Mouse (Mus musculus): ENCODE measurements around the gene Gpr37l1. TPM values are rescaled to one million over a fixed set of nuclear protein-coding genes. Genes with fewer than 3 reads are reported as not detected.
"Not testable (repeated sequence)": the region's sequence is repeated elsewhere in the genome, so short reads cannot be mapped to it uniquely, and the experiment has no call there.

The Gpr37l1 gene
- polyA plus RNA-seq, 1 experiment from 2014 or later: not detected

- Histone ChIP-seq H3K9ac (ENCODE audit: low read length) (no peak overlapping the region), H3K4me2 (ENCODE audit: low read depth, low read length, severe bottlenecking) (no peak overlapping the region), H3K4me1 (replicated peaks; ENCODE audit: control insufficient read depth, insufficient read depth, low read length) (peaks cover 3% of the 10 kb centered on the region; the same call in 1 of the 2 replicates), H3K4me3 (ENCODE audit: low read depth, low read length) (no peak overlapping the region), H3K27me3 (ENCODE audit: control insufficient read depth, insufficient read depth, low read length) (no peaks in the 10 kb centered on the region; the same call in 1 of the 2 replicates), H3K27ac (ENCODE audit: low read depth, low read length) (no peak overlapping the region), H3K9me3 (ENCODE audit: control insufficient read depth, low read length) (no peaks in the 10 kb centered on the region), H3K36me3 (ENCODE audit: control insufficient read depth, insufficient read depth, low read length) (no peaks in the 10 kb centered on the region)
- DNase-seq (ENCODE audit: low spot score): no peak
- WGBS: 63% methylated on average over 6 of the region's 6 CpGs
- no peak for ATAC-seq (replicated peaks; ENCODE audit: low FRiP score)
These were observed 39.5 kb downstream of the Gpr37l1 start for GRCm38 (mm10) chr1:135128011-135128441.

- Histone ChIP-seq H3K27ac (ENCODE audit: low read depth, low read length) (no peak overlapping the region), H3K9me3 (ENCODE audit: control insufficient read depth, low read length) (no peaks in the 10 kb centered on the region), H3K4me2 (ENCODE audit: low read depth, low read length, severe bottlenecking) (no peak overlapping the region), H3K9ac (ENCODE audit: low read length) (no peak overlapping the region), H3K4me3 (ENCODE audit: low read depth, low read length) (no peak overlapping the region), H3K27me3 (ENCODE audit: control insufficient read depth, insufficient read depth, low read length) (no peaks in the 10 kb centered on the region; the same call in 1 of the 2 replicates), H3K36me3 (ENCODE audit: control insufficient read depth, insufficient read depth, low read length) (no peaks in the 10 kb centered on the region), H3K4me1 (replicated peaks; ENCODE audit: control insufficient read depth, insufficient read depth, low read length) (peaks cover 3% of the 10 kb centered on the region; the same call in 1 of the 2 replicates)
- DNase-seq (ENCODE audit: low spot score) (no peak), ATAC-seq (replicated peaks; ENCODE audit: low FRiP score) (no peak)
- 80% methylated on average over 4 of the region's 4 CpGs for WGBS
These were observed 40.9 kb downstream of the Gpr37l1 start for GRCm38 (mm10) chr1:135126443-135127027.

- no peaks in the 10 kb centered on the region for H3K9me3 ChIP-seq (ENCODE audit: control insufficient read depth, low read length)
These were observed 41.5 kb downstream of the Gpr37l1 start for GRCm38 (mm10) chr1:135125990-135126389.

GRCm38 (mm10) chr1:135124573-135125363, 42.7 kb downstream of the Gpr37l1 start:
- ATAC-seq (replicated peaks; ENCODE audit: low FRiP score): no peak
- 91% methylated on average over 8 of the region's 8 CpGs for WGBS
- no peak overlapping the region for H3K4me2 ChIP-seq (ENCODE audit: low read depth, low read length, severe bottlenecking)

More at GRCm38 (mm10) chr1:135125990-135126389, 41.5 kb downstream of the Gpr37l1 start:
- WGBS: 72% methylated on average over 8 of the region's 8 CpGs
- ATAC-seq (replicated peaks; ENCODE audit: low FRiP score): no peak
- Histone ChIP-seq H3K4me3 (ENCODE audit: low read depth, low read length) (no peak overlapping the region), H3K9ac (ENCODE audit: low read length) (no peak overlapping the region), H3K27ac (ENCODE audit: low read depth, low read length) (no peak overlapping the region), H3K36me3 (ENCODE audit: control insufficient read depth, insufficient read depth, low read length) (no peaks in the 10 kb centered on the region), H3K4me2 (ENCODE audit: low read depth, low read length, severe bottlenecking) (no peak overlapping the region), H3K27me3 (ENCODE audit: control insufficient read depth, insufficient read depth, low read length) (no peaks in the 10 kb centered on the region; the same call in 1 of the 2 replicates), H3K4me1 (replicated peaks; ENCODE audit: control insufficient read depth, insufficient read depth, low read length) (peaks cover 3% of the 10 kb centered on the region; the same call in 1 of the 2 replicates)
- no peak for DNase-seq (ENCODE audit: low spot score)

GRCm38 (mm10) chr1:135112661-135113060, 54.8 kb downstream of the Gpr37l1 start:
- 10% methylated on average over 8 of the region's 8 CpGs for WGBS
- H3K9ac ChIP-seq (ENCODE audit: low read length): no peak overlapping the region
- H3K36me3 ChIP-seq (ENCODE audit: control insufficient read depth, insufficient read depth, low read length): no peaks in the 10 kb centered on the region
- no peaks in the 10 kb centered on the region for H3K27me3 ChIP-seq (ENCODE audit: control insufficient read depth, insufficient read depth, low read length)
- no peak overlapping the region for H3K4me3 ChIP-seq (ENCODE audit: low read depth, low read length)
- no peak overlapping the region for H3K27ac ChIP-seq (ENCODE audit: low read depth, low read length)
- H3K9me3 ChIP-seq (ENCODE audit: control insufficient read depth, low read length): no peaks in the 10 kb centered on the region
- H3K4me2 ChIP-seq (ENCODE audit: low read depth, low read length, severe bottlenecking): no peak overlapping the region
- DNase-seq (ENCODE audit: low spot score) (peak; percentile 81), ATAC-seq (replicated peaks; ENCODE audit: low FRiP score) (0 out of 2 replicates have a peak, but pooled peaks have one; percentile 10)
- H3K4me1 ChIP-seq (replicated peaks; ENCODE audit: control insufficient read depth, insufficient read depth, low read length): no peaks in the 10 kb centered on the region

More at GRCm38 (mm10) chr1:135124573-135125363, 42.7 kb downstream of the Gpr37l1 start:
- Histone ChIP-seq H3K27me3 (ENCODE audit: control insufficient read depth, insufficient read depth, low read length) (no peaks in the 10 kb centered on the region; the same call in 1 of the 2 replicates), H3K36me3 (ENCODE audit: control insufficient read depth, insufficient read depth, low read length) (no peaks in the 10 kb centered on the region), H3K27ac (ENCODE audit: low read depth, low read length) (no peak overlapping the region), H3K4me1 (replicated peaks; ENCODE audit: control insufficient read depth, insufficient read depth, low read length) (peaks cover 3% of the 10 kb centered on the region; the same call in 1 of the 2 replicates), H3K9ac (ENCODE audit: low read length) (no peak overlapping the region), H3K4me3 (ENCODE audit: low read depth, low read length) (no peak overlapping the region), H3K9me3 (ENCODE audit: control insufficient read depth, low read length) (no peaks in the 10 kb centered on the region)
- DNase-seq (ENCODE audit: low spot score): no peak

GRCm38 (mm10) chr1:135111271-135111670, 56.2 kb downstream of the Gpr37l1 start:
- H3K9me3 ChIP-seq (ENCODE audit: control insufficient read depth, low read length); H3K9ac ChIP-seq (ENCODE audit: low read length); H3K27ac ChIP-seq (ENCODE audit: low read depth, low read length); H3K4me1 ChIP-seq (replicated peaks; ENCODE audit: control insufficient read depth, insufficient read depth, low read length); H3K4me3 ChIP-seq (ENCODE audit: low read depth, low read length); H3K27me3 ChIP-seq (ENCODE audit: control insufficient read depth, insufficient read depth, low read length); ATAC-seq (replicated peaks; ENCODE audit: low FRiP score); H3K36me3 ChIP-seq (ENCODE audit: control insufficient read depth, insufficient read depth, low read length); DNase-seq (ENCODE audit: low spot score); H3K4me2 ChIP-seq (ENCODE audit: low read depth, low read length, severe bottlenecking): not testable (repeated sequence)
- 61% methylated on average over 4 of the region's 5 CpGs for WGBS

Other genes with a start within 250 kb of the Gpr37l1 start
- gene Ppp1r12b, start 211.7 kb downstream of the Gpr37l1 start, polyA plus RNA-seq (2014; fragmentation: Nextera tagmentation; extraction: Ambion mirVana): 12.2 and 14.0 TPM in 2 replicates
- gene Ube2t, start 205.1 kb downstream of the Gpr37l1 start, polyA plus RNA-seq (2014; fragmentation: Nextera tagmentation; extraction: Ambion mirVana): 53.4 and 56.5 TPM in 2 replicates
- 0.17 and 0.32 TPM in 2 replicates for gene Lgr6, start 62.4 kb downstream of the Gpr37l1 start, polyA plus RNA-seq (2014; fragmentation: Nextera tagmentation; extraction: Ambion mirVana)
- gene Ptpn7, start 35.0 kb downstream of the Gpr37l1 start, polyA plus RNA-seq (2014; fragmentation: Nextera tagmentation; extraction: Ambion mirVana): 1.8 TPM in 2 replicates
- gene Arl8a, start 20.9 kb downstream of the Gpr37l1 start, polyA plus RNA-seq (2014; fragmentation: Nextera tagmentation; extraction: Ambion mirVana): 67.9 and 73.5 TPM in 2 replicates
- 0.83 and 0.97 TPM in 2 replicates for gene Elf3, start 90.9 kb upstream of the Gpr37l1 start, polyA plus RNA-seq (2014; fragmentation: Nextera tagmentation; extraction: Ambion mirVana)
- gene Rnpep, start 116.4 kb upstream of the Gpr37l1 start, polyA plus RNA-seq (2014; fragmentation: Nextera tagmentation; extraction: Ambion mirVana): 96.0 and 100 TPM in 2 replicates
- 165 and 167 TPM in 2 replicates for gene Timm17a, start 146.1 kb upstream of the Gpr37l1 start, polyA plus RNA-seq (2014; fragmentation: Nextera tagmentation; extraction: Ambion mirVana)
- gene Lmod1, start 157.1 kb upstream of the Gpr37l1 start, polyA plus RNA-seq (2014; fragmentation: Nextera tagmentation; extraction: Ambion mirVana): 0.67 and 0.68 TPM in 2 replicates
- 50.3 and 58.7 TPM in 2 replicates for gene Shisa4, start 207.6 kb upstream of the Gpr37l1 start, polyA plus RNA-seq (2014; fragmentation: Nextera tagmentation; extraction: Ambion mirVana)